Mouse (Mus musculus): ENCODE data around the gene Atp8b4. TPM values are rescaled to one million over a fixed set of nuclear protein-coding genes. Genes with fewer than 3 reads are reported as not detected.

Gene Atp8b4
- total and polyA plus RNA-seq, 2 experiments from 2014 or later: 0.11 TPM; not detected in 1

DNA sequence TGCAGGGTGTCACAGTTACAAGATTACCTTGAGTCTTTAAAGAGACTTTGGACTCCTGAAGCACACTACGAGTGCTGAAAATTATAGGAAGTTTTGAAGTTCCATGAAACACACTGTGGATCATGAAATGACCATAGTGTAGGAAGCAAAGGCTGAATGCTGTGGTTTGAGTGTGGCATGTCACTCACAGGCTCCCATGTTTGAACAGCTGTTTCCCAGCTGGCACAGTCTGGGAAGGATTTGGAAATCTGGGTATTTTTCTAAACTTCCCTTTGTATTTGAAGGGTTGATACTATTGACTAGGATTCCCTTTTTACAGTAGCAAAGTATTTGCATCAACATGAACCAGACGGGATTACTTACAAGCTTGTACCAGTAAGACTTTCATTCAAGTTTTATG, 105.5 kb downstream of the Atp8b4 start:
- WGBS: 83% methylated on average over 2 of the region's 2 CpGs
- Histone ChIP-seq H3K4me3 (ENCODE audit: low read depth, low read length) (no peak overlapping the region), H3K4me2 (ENCODE audit: low read depth) (no peak overlapping the region), H3K9me3 (ENCODE audit: low read length) (no peaks in the 10 kb centered on the region), H3K9ac (no peak overlapping the region), H3K27me3 (ENCODE audit: insufficient read depth, low read length) (no peaks in the 10 kb centered on the region), H3K36me3 (ENCODE audit: insufficient read depth) (no peaks in the 10 kb centered on the region), H3K27ac (ENCODE audit: low read depth, low read length) (no peak overlapping the region), H3K4me1 (ENCODE audit: insufficient read depth) (no peaks in the 10 kb centered on the region)
- no peak for TF ChIP-seq CTCF (IDR thresholded peaks at IDR 0.05; ENCODE audit: low read depth)
- no peak for ATAC-seq
- no peak for DNase-seq

DNA sequence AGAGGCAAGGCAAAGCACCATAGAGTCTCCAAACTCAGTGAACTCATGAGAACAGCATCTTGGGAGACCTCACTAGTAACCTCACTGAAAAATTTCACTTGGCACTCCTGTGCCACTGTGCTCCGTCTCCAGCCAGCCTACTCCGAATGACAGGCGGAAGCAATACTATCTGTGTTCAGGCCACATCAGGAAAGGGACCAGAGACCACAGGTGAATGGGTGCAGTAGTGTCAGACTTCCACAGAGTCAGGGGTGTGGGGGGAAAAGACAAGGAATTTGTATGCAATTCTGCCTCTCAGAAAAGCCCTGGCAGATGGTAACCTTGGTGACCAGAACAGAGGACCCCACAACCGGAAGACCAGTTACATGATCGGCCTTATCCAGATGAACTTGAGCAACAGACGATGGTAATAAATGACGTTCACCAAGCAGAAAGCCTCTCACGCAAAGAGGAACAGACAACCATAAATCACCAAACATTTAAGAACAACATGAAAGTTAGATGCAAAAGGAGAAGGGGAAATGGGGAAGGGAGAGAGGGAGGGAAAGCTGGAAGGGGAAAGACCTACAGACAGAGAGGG, 112.9 kb downstream of the Atp8b4 start:
- Histone ChIP-seq H3K4me2 (ENCODE audit: low read depth) (no peak overlapping the region), H3K9me3 (ENCODE audit: low read length) (no peaks in the 10 kb centered on the region), H3K4me1 (ENCODE audit: insufficient read depth) (no peaks in the 10 kb centered on the region), H3K27ac (ENCODE audit: low read depth, low read length) (no peak overlapping the region), H3K9ac (no peak overlapping the region), H3K36me3 (ENCODE audit: insufficient read depth) (no peaks in the 10 kb centered on the region), H3K4me3 (ENCODE audit: low read depth, low read length) (no peak overlapping the region), H3K27me3 (ENCODE audit: insufficient read depth, low read length) (no peaks in the 10 kb centered on the region)
- ATAC-seq (no peak), DNase-seq (no peak)
- WGBS: 91% methylated on average over 8 of the region's 8 CpGs
- no peak for TF ChIP-seq CTCF (IDR thresholded peaks at IDR 0.05; ENCODE audit: low read depth)

DNA sequence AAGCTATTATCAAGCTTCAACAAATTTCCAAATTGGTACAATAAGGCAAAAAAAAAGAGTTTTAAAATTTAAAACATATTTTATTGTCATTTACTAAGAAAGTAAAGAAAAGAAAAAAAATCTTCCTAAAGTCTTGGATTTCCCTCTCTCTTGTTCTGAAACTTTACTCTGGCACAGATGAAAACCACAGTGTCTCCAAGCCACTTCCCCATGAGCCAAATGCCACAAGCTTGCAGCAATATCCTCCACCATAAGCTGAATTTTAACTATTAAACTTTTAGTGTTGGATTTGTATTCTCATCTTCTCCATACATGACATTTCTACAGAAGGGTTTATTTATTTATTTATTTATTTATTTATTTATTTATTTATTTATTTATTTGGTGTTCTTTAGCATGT, 114.4 kb downstream of the Atp8b4 start:
- no peak overlapping the region for H3K9ac ChIP-seq
- H3K27me3 ChIP-seq (ENCODE audit: insufficient read depth, low read length): no peaks in the 10 kb centered on the region
- no peaks in the 10 kb centered on the region for H3K9me3 ChIP-seq (ENCODE audit: low read length)
- no peak overlapping the region for H3K27ac ChIP-seq (ENCODE audit: low read depth, low read length)
- H3K36me3 ChIP-seq (ENCODE audit: insufficient read depth): no peaks in the 10 kb centered on the region
- ATAC-seq: no peak
- H3K4me1 ChIP-seq (ENCODE audit: insufficient read depth): no peaks in the 10 kb centered on the region
- no peak overlapping the region for H3K4me3 ChIP-seq (ENCODE audit: low read depth, low read length)
- TF ChIP-seq CTCF (IDR thresholded peaks at IDR 0.05; ENCODE audit: low read depth): no peak
- no peak overlapping the region for H3K4me2 ChIP-seq (ENCODE audit: low read depth)
- no peak for DNase-seq

DNA sequence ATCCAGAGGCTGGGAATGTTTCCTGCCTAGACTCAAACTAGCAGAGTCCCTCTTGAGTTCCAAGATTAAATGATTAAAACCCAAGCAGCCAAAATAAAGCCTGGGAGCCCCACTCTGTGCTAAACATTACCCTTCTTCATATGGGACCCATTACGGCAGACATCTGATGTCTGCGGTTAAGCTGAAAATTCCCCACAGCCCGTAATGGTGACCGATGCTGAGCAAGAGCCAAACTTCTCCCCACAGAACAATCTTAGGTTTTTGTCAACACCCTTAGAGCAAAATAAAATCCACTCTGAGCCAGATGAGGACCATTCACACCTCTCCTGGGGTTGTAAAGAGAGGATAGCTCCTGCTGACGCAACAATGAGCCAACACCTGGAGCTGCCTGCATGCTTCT, 120.2 kb downstream of the Atp8b4 start:
- H3K9me3 ChIP-seq (ENCODE audit: low read length): no peaks in the 10 kb centered on the region
- DNase-seq (no peak), ATAC-seq (no peak)
- no peak overlapping the region for H3K4me3 ChIP-seq (ENCODE audit: low read depth, low read length)
- H3K27ac ChIP-seq (ENCODE audit: low read depth, low read length): no peak overlapping the region
- H3K36me3 ChIP-seq (ENCODE audit: insufficient read depth): no peaks in the 10 kb centered on the region
- H3K9ac ChIP-seq: no peak overlapping the region
- no peak overlapping the region for H3K4me2 ChIP-seq (ENCODE audit: low read depth)
- no peaks in the 10 kb centered on the region for H3K4me1 ChIP-seq (ENCODE audit: insufficient read depth)
- no peak for TF ChIP-seq CTCF (IDR thresholded peaks at IDR 0.05; ENCODE audit: low read depth)
- H3K27me3 ChIP-seq (ENCODE audit: insufficient read depth, low read length): no peaks in the 10 kb centered on the region
- WGBS: 95% methylated on average over 5 of the region's 5 CpGs

DNA sequence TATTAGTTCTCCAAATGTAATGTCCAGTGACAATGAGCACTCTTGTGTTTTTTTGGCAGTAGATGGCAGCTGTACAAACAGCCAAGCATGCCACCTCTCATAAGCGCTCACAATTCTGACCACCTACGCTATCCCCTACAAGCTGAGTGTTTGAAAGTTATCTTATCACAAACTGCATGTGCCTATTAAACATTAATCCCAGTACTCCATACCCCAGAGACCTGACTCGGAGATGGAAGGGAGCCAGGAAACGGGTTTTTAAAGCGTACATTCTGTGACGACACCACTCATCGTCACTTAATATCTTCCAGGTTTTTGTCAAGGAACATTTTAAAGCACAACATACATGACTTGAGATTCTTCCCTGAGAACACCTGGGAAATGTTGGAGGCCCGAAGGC, 128.8 kb downstream of the Atp8b4 start:
- Histone ChIP-seq H3K9ac (no peak overlapping the region), H3K36me3 (ENCODE audit: insufficient read depth) (no peaks in the 10 kb centered on the region), H3K4me1 (ENCODE audit: insufficient read depth) (no peaks in the 10 kb centered on the region), H3K27ac (ENCODE audit: low read depth, low read length) (no peak overlapping the region), H3K9me3 (ENCODE audit: low read length) (no peaks in the 10 kb centered on the region), H3K4me3 (ENCODE audit: low read depth, low read length) (no peak overlapping the region), H3K4me2 (ENCODE audit: low read depth) (no peak overlapping the region), H3K27me3 (ENCODE audit: insufficient read depth, low read length) (no peaks in the 10 kb centered on the region)
- no peak for DNase-seq
- WGBS: 91% methylated on average over 8 of the region's 8 CpGs
- no peak for TF ChIP-seq CTCF (IDR thresholded peaks at IDR 0.05; ENCODE audit: low read depth)
- ATAC-seq: no peak

DNA sequence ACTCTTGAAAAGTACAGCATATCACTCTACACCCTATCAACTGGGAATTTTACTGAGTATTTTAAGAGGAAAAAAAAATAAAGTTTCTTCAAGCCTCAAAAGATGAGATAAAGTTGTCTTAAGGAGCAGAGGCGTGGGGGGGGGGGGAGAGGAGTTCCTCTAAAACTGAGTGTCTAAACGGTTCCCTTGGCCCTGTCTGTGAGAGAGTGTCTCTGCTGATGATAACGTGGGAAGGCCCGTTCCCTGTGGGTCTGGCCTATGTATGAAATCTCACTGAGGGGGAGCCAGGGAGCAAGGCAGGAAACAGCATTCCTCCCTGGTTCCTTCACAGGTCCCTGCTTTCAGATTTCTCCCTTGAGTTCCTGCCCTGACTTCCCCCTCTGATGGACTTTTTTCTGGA, 130.7 kb downstream of the Atp8b4 start:
- no peaks in the 10 kb centered on the region for H3K27me3 ChIP-seq (ENCODE audit: insufficient read depth, low read length)
- H3K9me3 ChIP-seq (ENCODE audit: low read length): no peaks in the 10 kb centered on the region
- no peaks in the 10 kb centered on the region for H3K36me3 ChIP-seq (ENCODE audit: insufficient read depth)
- H3K9ac ChIP-seq: no peak overlapping the region
- no peaks in the 10 kb centered on the region for H3K4me1 ChIP-seq (ENCODE audit: insufficient read depth)
- no peak overlapping the region for H3K27ac ChIP-seq (ENCODE audit: low read depth, low read length)
- no peak for DNase-seq
- H3K4me3 ChIP-seq (ENCODE audit: low read depth, low read length): no peak overlapping the region
- no peak for TF ChIP-seq CTCF (IDR thresholded peaks at IDR 0.05; ENCODE audit: low read depth)
- no peak overlapping the region for H3K4me2 ChIP-seq (ENCODE audit: low read depth)
- no peak for ATAC-seq
- WGBS: 58% methylated on average over 4 of the region's 4 CpGs

DNA sequence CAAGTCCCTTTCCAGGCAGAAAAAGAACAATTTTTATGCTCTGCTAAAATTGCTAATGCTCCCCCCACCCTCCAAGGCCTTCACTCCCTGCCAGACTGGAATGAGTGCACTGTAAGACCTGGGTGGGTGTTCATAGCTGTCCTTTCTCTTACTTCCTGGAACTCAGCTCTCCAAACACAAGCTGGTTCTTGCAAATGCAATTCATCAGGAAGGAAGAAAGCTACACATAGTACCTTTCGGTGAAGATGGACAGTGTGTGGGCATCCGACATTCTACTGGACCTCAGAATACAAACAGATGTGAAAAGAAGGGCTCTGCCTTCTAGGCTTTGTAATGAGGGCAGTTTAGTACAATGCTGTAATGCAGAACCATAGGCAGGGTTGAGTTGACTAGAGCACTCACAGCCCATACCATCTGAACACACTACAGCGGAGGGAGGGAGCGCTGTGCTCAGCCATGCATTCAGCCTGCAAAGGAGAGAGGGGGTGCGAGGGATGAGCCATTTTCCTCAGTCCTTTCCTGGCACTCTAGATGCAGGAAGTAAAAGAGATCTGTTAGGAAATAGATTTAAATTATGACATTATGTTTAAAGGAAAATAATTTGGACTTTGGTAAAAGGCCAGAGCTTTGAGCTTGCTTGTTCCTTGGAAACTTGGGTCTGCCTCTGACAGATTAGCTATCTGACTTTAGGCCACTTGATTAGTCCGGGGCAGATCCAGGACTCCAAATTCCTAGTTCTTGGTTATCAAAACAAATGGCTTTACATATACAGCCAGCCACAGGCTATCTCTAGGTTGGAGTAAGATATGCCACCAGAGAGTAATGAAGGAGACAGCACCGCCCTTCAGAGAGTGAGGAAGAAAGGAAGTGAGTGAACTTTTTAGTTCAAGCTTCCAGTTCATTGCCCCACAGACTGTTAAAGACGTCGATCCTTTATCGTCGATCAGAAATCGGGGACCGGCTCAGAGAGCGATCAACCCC, 136.4 kb downstream of the Atp8b4 start:
- 84% methylated on average over 14 of the region's 14 CpGs for WGBS
- no peaks in the 10 kb centered on the region for H3K27me3 ChIP-seq (ENCODE audit: insufficient read depth, low read length)
- no peak overlapping the region for H3K27ac ChIP-seq (ENCODE audit: low read depth, low read length)
- no peaks in the 10 kb centered on the region for H3K36me3 ChIP-seq (ENCODE audit: insufficient read depth)
- no peaks in the 10 kb centered on the region for H3K9me3 ChIP-seq (ENCODE audit: low read length)
- H3K4me3 ChIP-seq (ENCODE audit: low read depth, low read length): no peak overlapping the region
- H3K4me2 ChIP-seq (ENCODE audit: low read depth): no peak overlapping the region
- DNase-seq (no peak), ATAC-seq (no peak)
- no peak for TF ChIP-seq CTCF (IDR thresholded peaks at IDR 0.05; ENCODE audit: low read depth)
- no peaks in the 10 kb centered on the region for H3K4me1 ChIP-seq (ENCODE audit: insufficient read depth)
- no peak overlapping the region for H3K9ac ChIP-seq
